Mouse (Mus musculus): Measurements from ENCODE around the gene Nyap2. TPM values are rescaled to one million over a fixed set of nuclear protein-coding genes. Genes with fewer than 3 reads are reported as not detected.
"Not testable (repeated sequence)": the region's sequence is repeated elsewhere in the genome, so short reads cannot be mapped to it uniquely, and the experiment has no call there.

Nyap2 gene
- total RNA-seq, 2 experiments from 2014 or later = not detected

GRCm38 (mm10) chr1:81173303-81173702 is 96.6 kb downstream of the Nyap2 start:
- intact Hi-C loops (cut with DNase I) = no loop called here
- no peak for DNase-seq

DNA sequence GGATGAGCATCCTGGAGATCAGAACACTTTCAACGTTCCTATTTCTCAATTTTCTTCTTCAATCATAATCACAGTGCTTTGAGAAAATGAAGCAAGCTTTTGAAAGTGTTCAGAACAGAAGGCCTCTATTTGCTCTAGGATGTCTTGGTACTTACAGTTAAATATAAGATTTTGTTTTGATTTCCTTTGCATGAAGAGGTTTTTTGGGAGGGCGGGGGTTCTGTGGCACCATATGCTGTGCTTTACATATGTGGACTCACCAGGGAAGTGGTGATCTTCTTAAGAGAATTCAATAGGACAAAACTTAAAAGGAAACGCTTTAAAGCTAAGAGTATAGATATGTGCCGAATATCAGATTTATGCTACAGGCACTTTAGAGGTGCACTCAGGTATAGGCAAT is 103.0 kb downstream of the Nyap2 start:
- intact Hi-C loops (cut with DNase I) = no loop called here
- no peak for DNase-seq

- intact Hi-C loops (cut with DNase I) = no loop called here
- no peak for DNase-seq
Observed at GRCm38 (mm10) chr1:81180686-81181085, 103.9 kb downstream of the Nyap2 start.

GRCm38 (mm10) chr1:81209536-81209935 is 132.8 kb downstream of the Nyap2 start:
- intact Hi-C loops (cut with DNase I) = no loop called here
- DNase-seq = no peak

- DNase-seq = no peak
- intact Hi-C loops (cut with DNase I) = no loop called here
Observed at GRCm38 (mm10) chr1:81211491-81211890, 134.7 kb downstream of the Nyap2 start.

DNA sequence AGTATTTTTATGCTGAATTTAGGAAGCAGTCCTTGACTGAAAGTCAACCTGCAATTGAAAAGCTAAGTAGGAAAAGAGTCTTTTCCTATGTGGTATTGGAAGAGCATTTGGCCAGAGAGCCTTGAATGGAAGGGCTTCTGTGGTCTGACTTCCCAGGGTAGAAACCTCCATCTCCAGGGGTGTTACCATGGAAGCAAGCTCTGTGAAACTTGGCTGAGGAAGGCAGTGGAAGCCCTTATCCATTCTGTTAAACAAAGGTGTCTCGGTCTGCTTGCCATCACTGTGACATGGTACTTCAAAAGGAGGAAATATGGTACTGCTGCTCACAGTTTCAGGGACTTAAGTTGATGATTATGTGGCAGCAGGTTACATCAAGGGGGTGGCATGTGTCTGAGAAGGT is 143.0 kb downstream of the Nyap2 start:
- intact Hi-C loops (cut with DNase I) = no loop called here

GRCm38 (mm10) chr1:81231759-81232406 is 155.1 kb downstream of the Nyap2 start:
- intact Hi-C loops (cut with DNase I) = no loop called here
- DNase-seq = no peak

More for the DNA sequence above, 143.0 kb downstream of the Nyap2 start:
- no peak for DNase-seq

- not testable (repeated sequence) for DNase-seq
Observed at GRCm38 (mm10) chr1:81232407-81232789, 155.6 kb downstream of the Nyap2 start.

DNA sequence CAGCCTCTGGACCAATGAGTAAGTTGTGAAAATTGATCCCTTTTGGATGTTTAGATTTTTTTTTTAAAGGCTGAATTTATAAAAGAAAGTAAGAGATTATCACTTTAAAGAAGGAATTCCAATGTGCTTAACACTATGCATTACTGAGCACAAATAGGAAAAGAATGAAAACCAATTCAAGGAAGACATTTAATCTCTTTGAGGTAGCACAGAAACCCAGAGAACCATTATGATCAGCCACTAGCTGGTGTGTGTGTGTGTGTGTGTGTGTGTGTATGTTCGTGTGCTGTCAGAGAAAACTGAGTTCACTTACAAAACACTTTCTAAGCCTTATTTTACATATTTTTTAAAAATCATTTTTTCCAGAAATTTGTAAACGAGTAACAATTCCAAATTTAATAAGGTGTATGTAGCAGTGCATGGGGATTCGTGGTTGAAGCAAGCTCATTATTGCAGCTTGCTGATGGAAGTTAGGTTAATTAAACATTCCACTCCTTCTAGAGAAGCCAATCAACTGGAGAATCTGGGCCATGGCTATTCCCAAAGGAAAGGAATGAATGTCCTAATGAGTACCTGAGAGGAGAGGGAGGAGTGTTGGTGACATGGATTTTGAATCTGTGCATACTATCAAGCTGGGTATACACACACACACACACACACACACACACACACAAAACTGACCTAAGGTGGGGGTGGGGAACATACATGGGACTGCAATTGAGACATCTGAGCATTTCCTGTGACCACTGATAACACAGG is 171.9 kb downstream of the Nyap2 start:
- intact Hi-C loops (cut with DNase I) = no loop called here
- no peak for DNase-seq

More at GRCm38 (mm10) chr1:81232407-81232789, 155.6 kb downstream of the Nyap2 start:
- intact Hi-C loops (cut with DNase I) = not testable (repeated sequence)

DNA sequence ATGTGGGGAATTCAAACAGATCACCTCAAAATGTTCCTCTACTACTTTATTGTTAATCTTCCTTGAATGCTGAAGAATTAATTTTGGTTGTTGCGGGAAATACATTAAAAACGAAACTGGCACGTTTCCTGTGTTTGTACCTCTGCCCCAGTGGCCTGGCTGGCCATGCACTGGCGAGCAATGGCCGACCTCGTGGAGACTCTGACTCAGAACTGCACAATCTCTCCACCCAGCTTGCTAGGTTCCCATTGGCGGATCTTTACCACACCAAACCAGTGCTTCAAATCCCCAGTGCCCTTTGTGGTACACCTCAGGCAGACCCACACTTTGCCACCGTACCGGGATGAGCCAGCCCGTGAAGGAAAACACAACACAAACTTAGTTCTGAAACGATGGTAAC is 173.3 kb downstream of the Nyap2 start:
- DNase-seq = no peak
- intact Hi-C loops (cut with DNase I) = no loop called here

DNA sequence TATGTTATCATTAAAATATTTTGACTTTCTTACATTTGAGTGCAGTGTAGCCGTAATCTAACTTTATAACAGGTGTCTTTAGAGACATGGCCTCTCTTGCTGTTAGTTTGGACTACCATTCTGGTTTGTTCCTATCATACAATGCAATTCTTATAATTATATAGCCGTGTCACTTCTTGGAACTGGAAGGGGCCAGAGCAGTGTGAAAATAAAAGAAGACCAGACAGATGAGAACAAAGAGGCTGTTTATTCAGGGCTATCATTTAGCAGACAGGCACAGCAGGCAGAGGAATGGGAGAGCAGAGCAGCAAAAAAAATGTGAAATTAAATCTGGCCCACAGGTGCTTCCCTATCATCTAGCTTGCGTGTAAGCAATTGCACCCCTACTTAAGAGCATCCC is 189.7 kb downstream of the Nyap2 start:
- intact Hi-C loops (cut with DNase I) = no loop called here
- no peak for DNase-seq

DNA sequence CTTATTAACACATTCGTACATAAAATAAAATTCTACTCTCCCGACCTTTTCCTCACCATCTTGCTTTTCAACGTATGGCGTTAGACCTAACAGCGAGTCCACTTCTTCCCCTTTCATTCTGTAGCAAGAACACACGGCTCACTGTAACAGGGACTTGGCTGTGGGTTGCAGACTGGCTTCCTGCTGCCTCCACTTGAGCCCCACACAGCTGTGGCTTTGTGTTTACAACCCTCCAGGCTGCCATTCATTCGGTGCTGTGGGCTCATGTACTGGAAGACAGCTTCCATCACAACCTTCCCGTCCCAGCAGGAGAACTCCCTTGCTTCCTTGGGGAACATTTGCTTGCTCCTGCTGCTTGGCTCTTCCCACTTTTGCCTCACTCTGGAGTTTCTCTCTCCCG is 204.2 kb downstream of the Nyap2 start:
- intact Hi-C loops (cut with DNase I) = no loop called here
- DNase-seq = no peak

GRCm38 (mm10) chr1:81285633-81286032 is 208.9 kb downstream of the Nyap2 start:
- no peak for DNase-seq
- intact Hi-C loops (cut with DNase I) = no loop called here

DNA sequence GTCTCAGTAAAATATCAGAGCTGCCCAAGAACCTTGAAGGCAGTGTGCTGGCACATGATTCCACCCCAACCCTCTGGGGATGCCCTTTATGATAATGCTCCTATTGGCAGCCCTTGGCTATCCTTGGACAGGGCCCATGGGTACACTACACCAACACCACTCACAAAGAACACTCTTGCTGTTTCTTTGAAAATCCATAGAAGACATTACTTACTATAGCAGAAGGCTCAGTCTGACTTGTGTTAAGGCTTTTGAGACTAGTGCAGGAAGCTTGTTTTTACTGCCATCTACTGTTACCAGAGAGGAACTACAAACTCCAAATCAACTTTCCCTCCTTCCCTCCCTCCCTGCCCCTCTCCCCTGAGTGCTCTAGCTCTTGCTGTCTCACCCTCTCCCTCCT is 210.3 kb downstream of the Nyap2 start:
- DNase-seq = no peak
- intact Hi-C loops (cut with DNase I) = loop anchor here (1.0 kb wide), 1 partner anchor 457 kb away; no protein-coding TSS in a partner anchor

DNA sequence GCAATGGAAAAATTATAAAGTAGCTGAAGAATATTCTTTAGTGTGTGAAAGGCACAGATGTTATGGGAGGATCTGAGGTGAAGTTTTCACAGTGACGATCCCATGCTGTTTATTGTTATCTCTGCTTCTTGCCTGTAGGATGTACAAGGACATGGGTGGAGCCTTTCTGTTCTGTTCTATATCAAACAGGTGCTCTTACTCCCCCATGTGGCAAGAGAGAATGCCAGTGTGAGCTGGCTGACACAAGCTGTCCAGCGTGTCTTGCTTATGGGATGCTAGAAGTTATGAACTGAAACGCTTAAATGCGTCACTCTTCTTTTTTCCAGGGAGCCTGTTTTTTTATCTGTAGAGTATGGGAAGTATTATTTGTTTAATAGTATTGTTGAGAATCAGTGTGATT is 224.0 kb downstream of the Nyap2 start:
- no peak for DNase-seq
- intact Hi-C loops (cut with DNase I) = loop anchor here (5.0 kb wide), 1 partner anchor 468 kb away; no protein-coding TSS in a partner anchor

GRCm38 (mm10) chr1:81301661-81302060 is 224.9 kb downstream of the Nyap2 start:
- DNase-seq = no peak
- intact Hi-C loops (cut with DNase I) = loop anchor here (5.0 kb wide), 1 partner anchor 469 kb away; no protein-coding TSS in a partner anchor

- no peak for DNase-seq
- intact Hi-C loops (cut with DNase I) = loop anchor here (5.0 kb wide), 1 partner anchor 471 kb away; no protein-coding TSS in a partner anchor
Observed at GRCm38 (mm10) chr1:81303389-81303788, 226.6 kb downstream of the Nyap2 start.

GRCm38 (mm10) chr1:81307407-81307806 is 230.7 kb downstream of the Nyap2 start:
- intact Hi-C loops (cut with DNase I) = no loop called here
- no peak for DNase-seq

GRCm38 (mm10) chr1:81307934-81308333 is 231.2 kb downstream of the Nyap2 start:
- intact Hi-C loops (cut with DNase I) = no loop called here
- DNase-seq = no peak

DNA sequence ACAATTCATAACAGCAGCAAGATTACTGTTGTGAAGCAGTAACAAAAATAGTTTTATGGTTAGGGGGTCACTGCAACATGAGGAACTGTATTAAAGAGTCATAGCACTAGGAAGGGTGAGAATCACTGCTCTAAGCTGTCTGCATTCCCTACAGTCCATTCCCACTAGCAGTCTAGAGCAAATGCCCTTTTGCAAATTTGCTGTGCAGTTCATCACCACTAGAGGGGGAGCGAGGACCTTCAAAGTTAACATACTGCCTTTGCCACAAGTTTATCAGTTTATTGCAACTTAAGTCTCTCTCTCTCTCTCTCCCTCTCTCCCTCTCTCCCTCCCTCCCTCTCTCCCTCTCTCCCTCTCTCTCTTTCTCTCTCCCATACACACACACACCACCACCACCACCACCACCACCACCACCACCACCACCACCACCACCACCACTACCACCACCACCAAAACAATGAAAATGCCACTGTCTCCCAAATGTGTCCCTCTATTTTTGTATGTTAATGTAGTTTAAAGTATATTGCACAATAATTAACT is 233.4 kb downstream of the Nyap2 start:
- intact Hi-C loops (cut with DNase I) = loop anchor here (10.0 kb wide), 1 partner anchor 375 kb away; no protein-coding TSS in a partner anchor

GRCm38 (mm10) chr1:81316403-81316994 is 239.7 kb downstream of the Nyap2 start:
- DNase-seq = peak; percentile 65 to 71
- intact Hi-C loops (cut with DNase I) = loop anchor here (1.0 to 10.0 kb wide), 4 partner anchors 201 to 1326 kb away; no protein-coding TSS in a partner anchor

More for the DNA sequence above, 233.4 kb downstream of the Nyap2 start:
- DNase-seq = peak; percentile 29 to 55

Data from heart, postnatal 36 days (tissue).